Mouse (Mus musculus) left cerebral cortex, postnatal 36 days (tissue): ENCODE data around the gene Gjc3. TPM values are rescaled to one million over a fixed set of nuclear protein-coding genes. Genes with fewer than 3 reads are reported as not detected.

Experiments used
- DNase-seq, 2 experiments: peaks; one replicate each; pipeline ENCODE4 v3.0.0; 2021 to 2022; ENCODE audit warnings: low spot score in 2 of 2, mixed read lengths in 1 of 2
- intact Hi-C: fragments of 180-260 bp; cut with DNase I; formaldehyde crosslinking; loops from one replicate; pipeline ENCODE4 v1.15.1; 2025
- total RNA-seq, 2 experiments: library from RNA; stranded (reverse); gene quantifications; 2 replicates each; pipeline ENCODE4 v1.2.3; 2021

Gjc3 gene
- total RNA-seq, 2 experiments from 2014 or later = 21.0 to 23.4 TPM

DNA sequence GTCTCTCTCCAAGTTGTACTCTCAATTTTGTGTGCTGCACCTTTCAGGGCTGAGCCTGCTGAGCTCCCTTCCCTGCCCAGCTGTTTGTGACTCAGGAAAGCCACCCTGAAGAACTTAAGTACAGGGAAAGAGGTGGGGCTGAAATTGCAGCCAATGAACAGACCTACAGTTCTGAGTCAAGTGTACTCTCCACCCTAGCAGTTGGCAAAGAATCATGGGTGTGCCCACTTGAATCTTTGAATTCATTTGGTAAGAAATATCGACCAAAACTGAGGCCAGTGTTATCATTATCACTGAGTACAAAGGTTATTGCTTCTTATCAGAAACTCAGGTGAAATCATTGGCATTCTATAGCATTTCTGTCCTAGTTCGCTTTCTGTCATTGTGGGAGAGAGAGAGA is 41.4 kb downstream of the Gjc3 start, which contains the start of gene Cyp3a13:
Gene Cyp3a13, minus strand, starts transcription at position 88 of the 400 bp plus-strand sequence.
- intact Hi-C loops = no loop called here
- DNase-seq = no peak

DNA sequence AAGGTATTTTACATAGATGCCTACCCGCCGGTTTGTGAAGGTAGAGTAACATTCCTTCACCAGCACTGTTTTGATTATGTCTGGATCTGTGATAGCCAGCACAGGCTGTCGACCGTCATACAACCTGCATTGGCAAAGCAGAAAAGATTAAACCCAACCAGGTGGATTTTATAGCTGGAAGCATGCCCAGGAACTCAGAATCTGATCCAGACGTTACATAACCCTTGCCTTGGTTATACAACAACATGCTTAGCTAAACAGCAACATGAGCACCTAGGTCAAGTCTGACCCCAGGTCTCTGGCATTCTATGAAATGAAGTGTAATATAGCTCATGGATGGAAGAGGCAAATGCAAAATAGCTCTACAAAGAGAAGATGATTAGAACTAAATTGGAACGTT is 47.3 kb downstream of the Gjc3 start:
- intact Hi-C loops = no loop called here
- DNase-seq = no peak

DNA sequence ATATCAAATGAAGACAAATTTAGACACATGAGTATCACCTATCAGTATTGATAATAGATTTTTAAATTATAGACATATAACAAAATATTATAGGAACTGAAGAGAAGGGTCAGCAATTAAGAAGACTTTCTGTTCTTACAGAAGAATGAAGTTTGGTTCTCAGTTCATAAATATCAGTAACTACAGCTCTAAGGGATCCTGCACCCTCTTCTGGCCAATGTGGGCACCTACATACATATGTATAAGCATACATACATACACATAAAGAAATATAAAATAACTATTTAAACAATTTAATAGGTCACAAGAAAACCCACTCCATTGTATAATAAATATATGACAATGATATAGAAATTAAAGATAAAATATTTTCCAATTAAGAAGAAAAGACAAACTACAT is 48.4 kb downstream of the Gjc3 start:
- intact Hi-C loops = no loop called here
- no peak for DNase-seq

- no peak for DNase-seq
- intact Hi-C loops = no loop called here
These were observed 53.2 kb downstream of the Gjc3 start for GRCm38 (mm10) chr5:137909564-137910262.

Other genes starting within 250 kb of the Gjc3 start
- gene Nyap1, start 221.5 kb downstream of the Gjc3 start, total RNA-seq = 10 to 100 TPM; 70.1 to 79.5 TPM
- 100 to 1,000 TPM; 166 to 203 TPM for gene Tsc22d4, start 217.4 kb downstream of the Gjc3 start, total RNA-seq
- gene Ppp1r35, start 184.2 kb downstream of the Gjc3 start, total RNA-seq = 10 to 100 TPM; 23.5 to 28.6 TPM
- gene Mepce, start 175.4 kb downstream of the Gjc3 start, total RNA-seq = 10 to 100 TPM; 33.5 to 42.8 TPM
- gene Zcwpw1, start 175.3 kb downstream of the Gjc3 start, total RNA-seq = 1 to 10 TPM; 4.6 to 7.2 TPM
- under 1 TPM in 1 of 2 experiments, not detected in 1; 0.20 TPM for gene Pilra, start 126.8 kb downstream of the Gjc3 start, total RNA-seq
- not detected for gene Pilrb1, start 105.0 kb downstream of the Gjc3 start, total RNA-seq
- gene Pilrb2, start 91.3 kb downstream of the Gjc3 start, total RNA-seq = not detected
- gene Cyp3a13, start 41.5 kb downstream of the Gjc3 start, total RNA-seq = under 1 TPM; 0.25 TPM
- gene Azgp1, start 18.4 kb upstream of the Gjc3 start, total RNA-seq = not detected
- gene Smok3a, start 58.2 kb upstream of the Gjc3 start, total RNA-seq = not detected
- gene Smok3b, start 58.3 kb upstream of the Gjc3 start, total RNA-seq = not detected
- gene Smok3c, start 90.1 kb upstream of the Gjc3 start, total RNA-seq = not detected
- gene Zkscan1, start 122.0 kb upstream of the Gjc3 start, total RNA-seq = 10 to 100 TPM; 39.9 to 40.2 TPM
- 10 to 100 TPM; 16.1 to 16.4 TPM for gene Zscan21, start 153.8 kb upstream of the Gjc3 start, total RNA-seq
- gene Zfp113, start 192.6 kb upstream of the Gjc3 start, total RNA-seq = 10 to 100 TPM; 12.3 to 16.2 TPM
- gene Cops6, start 198.0 kb upstream of the Gjc3 start, total RNA-seq = 100 to 1,000 TPM; 122 to 137 TPM
- gene Ap4m1, start 208.9 kb upstream of the Gjc3 start, total RNA-seq = 10 to 100 TPM; 20.1 to 26.6 TPM
- 10 to 100 TPM; 14.3 to 15.3 TPM for gene Mcm7, start 209.3 kb upstream of the Gjc3 start, total RNA-seq
- 10 to 100 TPM; 36.1 to 41.1 TPM for gene Taf6, start 224.4 kb upstream of the Gjc3 start, total RNA-seq
- 10 to 100 TPM; 14.5 to 18.0 TPM for gene Cnpy4, start 224.4 kb upstream of the Gjc3 start, total RNA-seq
- 10 to 100 TPM in 1 of 2 experiments, 1 to 10 TPM in 1; 8.7 to 11.6 TPM for gene Mblac1, start 231.2 kb upstream of the Gjc3 start, total RNA-seq